Mouse (Mus musculus) NIH3T3 (cell line): ENCODE data around the gene 2310030G06Rik.

Experiments used
- DNase-seq: peaks from one replicate; pipeline ENCODE4 v3.0.0-alpha.2; 2012; ENCODE audit warnings: low read depth

2310030G06Rik gene

GRCm38 (mm10) chr9:50742261-50742660 is 4.1 kb downstream of the 2310030G06Rik start:
- DNase-seq = peak; percentile 57

GRCm38 (mm10) chr9:50740867-50741784 is 5.2 kb downstream of the 2310030G06Rik start:
- DNase-seq = no peak

- no peak for DNase-seq
These were observed 7.1 kb downstream of the 2310030G06Rik start, which contains the start of gene Dixdc1 for GRCm38 (mm10) chr9:50738914-50739870. Gene Dixdc1, minus strand, starts transcription at chr9:50739517.

- DNase-seq = peak; percentile 85
These were observed 11.3 kb downstream of the 2310030G06Rik start for GRCm38 (mm10) chr9:50734989-50735388.

- no peak for DNase-seq
These were observed 13.8 kb downstream of the 2310030G06Rik start for GRCm38 (mm10) chr9:50732560-50732959.

GRCm38 (mm10) chr9:50729600-50729999 is 16.7 kb downstream of the 2310030G06Rik start:
- DNase-seq = no peak

- peak; percentile 87 for DNase-seq
These were observed 18.2 kb downstream of the 2310030G06Rik start for GRCm38 (mm10) chr9:50727925-50728651.

- peak; percentile 74 for DNase-seq
These were observed 19.0 kb downstream of the 2310030G06Rik start for GRCm38 (mm10) chr9:50727171-50727924.

GRCm38 (mm10) chr9:50725921-50726590 is 20.3 kb downstream of the 2310030G06Rik start:
- peak; percentile 13 for DNase-seq

GRCm38 (mm10) chr9:50724661-50725330 is 21.5 kb downstream of the 2310030G06Rik start:
- peak; percentile 42 for DNase-seq

GRCm38 (mm10) chr9:50724147-50724546 is 22.2 kb downstream of the 2310030G06Rik start:
- no peak for DNase-seq

GRCm38 (mm10) chr9:50723406-50723805 is 22.9 kb downstream of the 2310030G06Rik start:
- peak; percentile 88 for DNase-seq

GRCm38 (mm10) chr9:50722451-50722911 is 23.9 kb downstream of the 2310030G06Rik start:
- no peak for DNase-seq

- DNase-seq = no peak
These were observed 25.3 kb downstream of the 2310030G06Rik start for GRCm38 (mm10) chr9:50721061-50721460.

GRCm38 (mm10) chr9:50718878-50719277 is 27.5 kb downstream of the 2310030G06Rik start:
- DNase-seq = no peak

- DNase-seq = no peak
These were observed 32.1 kb downstream of the 2310030G06Rik start for GRCm38 (mm10) chr9:50714188-50714587.

- DNase-seq = no peak
These were observed 35.0 kb downstream of the 2310030G06Rik start for GRCm38 (mm10) chr9:50711337-50711736.

GRCm38 (mm10) chr9:50709108-50709507 is 37.2 kb downstream of the 2310030G06Rik start:
- peak; percentile 69 for DNase-seq

GRCm38 (mm10) chr9:50704907-50705306 is 41.4 kb downstream of the 2310030G06Rik start:
- DNase-seq = no peak
